Mouse (Mus musculus): ENCODE results near the gene Samt3. TPM values are rescaled to one million over a fixed set of nuclear protein-coding genes. Genes with fewer than 3 reads are reported as not detected.

Gene Samt3
- total RNA-seq (2017) = not detected in 2 replicates

- ATAC-seq (replicated peaks in 1 of 2; ENCODE audit: insufficient read depth in 1 of 2, low FRiP score in 2 of 2, low TSS enrichment in 1 of 2, low read depth in 1 of 2, poor library complexity in 2 of 2, severe bottlenecking in 2 of 2) = no peak
These were observed at the start of gene Samt3 for GRCm38 (mm10) chrX:86043899-86044298. Gene Samt3 (plus strand): TSS chrX:86044199.

DNA sequence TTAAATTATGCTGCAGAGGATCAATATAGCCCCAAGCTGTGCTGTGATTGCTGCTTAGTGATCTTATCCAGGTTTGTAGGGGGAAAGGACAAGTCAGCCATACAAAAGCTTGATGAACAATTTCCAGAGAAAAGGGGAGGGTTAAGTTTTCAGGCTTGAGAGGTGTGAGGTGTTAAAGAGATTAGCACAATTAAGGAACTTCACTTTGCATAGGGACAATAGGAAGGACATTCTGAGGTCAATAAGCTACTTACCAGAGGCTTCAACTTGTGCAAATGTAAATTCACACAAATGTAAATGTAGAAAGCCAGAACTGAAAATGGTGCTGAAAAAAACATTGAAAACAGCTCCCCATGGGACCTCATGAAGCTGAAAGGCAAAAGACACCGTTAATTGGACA, 27.4 kb upstream of the Samt3 start:
- ATAC-seq (replicated peaks in 1 of 2; ENCODE audit: insufficient read depth in 1 of 2, low FRiP score in 2 of 2, low TSS enrichment in 1 of 2, low read depth in 1 of 2, poor library complexity in 2 of 2, severe bottlenecking in 2 of 2) = no peak

DNA sequence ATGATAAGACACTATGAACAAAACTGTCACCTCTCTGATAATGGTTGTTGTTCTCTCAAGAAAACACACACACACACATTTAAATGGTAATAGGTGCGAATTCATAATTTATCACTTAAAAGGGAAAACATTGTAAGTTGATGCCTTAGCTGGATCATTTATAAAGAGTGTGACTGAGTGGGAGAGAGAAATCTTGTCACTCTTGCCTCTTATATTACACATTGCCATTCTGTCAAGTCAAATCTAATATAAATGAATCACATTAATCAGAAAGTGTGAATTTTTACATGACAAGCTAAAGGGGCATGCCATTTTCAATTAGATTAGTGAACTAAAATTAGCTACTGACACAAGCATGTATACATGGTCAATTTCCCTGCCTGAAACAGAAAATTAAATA, 44.7 kb downstream of the Samt3 start:
- no peak for ATAC-seq (replicated peaks in 1 of 2; ENCODE audit: insufficient read depth in 1 of 2, low FRiP score in 2 of 2, low TSS enrichment in 1 of 2, low read depth in 1 of 2, poor library complexity in 2 of 2, severe bottlenecking in 2 of 2)

Other genes starting within 250 kb of the Samt3 start
- gene 5430427O19Rik, start 173.8 kb upstream of the Samt3 start, total RNA-seq (2017) = 16.9 and 19.5 TPM in 2 replicates
- not detected in 2 replicates for gene Nr0b1, start 147.6 kb downstream of the Samt3 start, total RNA-seq (2017)